Mouse (Mus musculus) forebrain, embryonic 16.5 days (tissue): Measurements from ENCODE around the gene Ldhb. TPM values are rescaled to one million over a fixed set of nuclear protein-coding genes. Genes with fewer than 3 reads are reported as not detected.
"Not testable (repeated sequence)": the region's sequence is repeated elsewhere in the genome, so short reads cannot be mapped to it uniquely, and the experiment has no call there.

ENCODE experiments used
- ATAC-seq: fragments of 200-750 bp; cut with Nextera tagmentation; 2 replicates; pipeline ENCODE4 v1.8.0; 2017; ENCODE audit warnings: mild to moderate bottlenecking, moderate library complexity
- H3K27ac ChIP-seq: fragments of 300-500 bp; sonication (generic); 2 replicates; pipeline ENCODE4 v1.5.1; 2014; ENCODE audit warnings: low read length, control low read depth
- H3K27me3 ChIP-seq: fragments of 300-500 bp; sonication (generic); replicated peaks from 2 replicates; pipeline ENCODE4 v1.6.1; 2014; ENCODE audit warnings: low read length; ENCODE audit not compliant: control insufficient read depth, insufficient read depth
- H3K36me3 ChIP-seq: fragments of 300-500 bp; sonication (generic); 2 replicates; pipeline ENCODE4 v1.6.1; 2014; ENCODE audit not compliant: control insufficient read depth, insufficient read depth
- H3K4me1 ChIP-seq: fragments of 300-500 bp; sonication (generic); replicated peaks from 2 replicates; pipeline ENCODE4 v1.6.1; 2014; ENCODE audit warnings: low read length; ENCODE audit not compliant: control insufficient read depth, insufficient read depth
- H3K4me2 ChIP-seq: fragments of 300-500 bp; sonication (generic); 2 replicates; pipeline ENCODE4 v1.6.1; 2014; ENCODE audit warnings: mild to moderate bottlenecking, low read length, control low read depth
- H3K4me3 ChIP-seq: fragments of 300-500 bp; sonication (generic); replicated peaks from 2 replicates; pipeline ENCODE4 v1.5.1; 2014; ENCODE audit warnings: mild to moderate bottlenecking, low read length, control low read depth
- H3K9ac ChIP-seq: fragments of 300-500 bp; sonication (generic); replicated peaks from 2 replicates; pipeline ENCODE4 v1.6.1; 2014; ENCODE audit warnings: low read depth, low read length, control low read depth
- H3K9me3 ChIP-seq: fragments of 300-500 bp; sonication (generic); 2 replicates; pipeline ENCODE4 v1.6.1; 2016; ENCODE audit warnings: low read length; ENCODE audit not compliant: control insufficient read depth
- WGBS: fragments of 180-500 bp; shearing (Covaris S2); extraction: QIAGEN DNeasy Blood & Tissue Kit; methylation state at CpG from one replicate; pipeline ENCODE4 v1.1.7; 2014; 5-methylcytosine and 5-hydroxymethylcytosine counted together
- polyA plus RNA-seq: library from polyadenylated mRNA; unstranded; fragments of >200 nt; fragmentation: Nextera tagmentation; extraction: Ambion mirVana; gene quantifications from 2 replicates; pipeline ENCODE4 v1.2.1, GENCODE M21; 2015

Ldhb gene
- polyA plus RNA-seq, 1 experiment from 2014 or later: 452 TPM

DNA sequence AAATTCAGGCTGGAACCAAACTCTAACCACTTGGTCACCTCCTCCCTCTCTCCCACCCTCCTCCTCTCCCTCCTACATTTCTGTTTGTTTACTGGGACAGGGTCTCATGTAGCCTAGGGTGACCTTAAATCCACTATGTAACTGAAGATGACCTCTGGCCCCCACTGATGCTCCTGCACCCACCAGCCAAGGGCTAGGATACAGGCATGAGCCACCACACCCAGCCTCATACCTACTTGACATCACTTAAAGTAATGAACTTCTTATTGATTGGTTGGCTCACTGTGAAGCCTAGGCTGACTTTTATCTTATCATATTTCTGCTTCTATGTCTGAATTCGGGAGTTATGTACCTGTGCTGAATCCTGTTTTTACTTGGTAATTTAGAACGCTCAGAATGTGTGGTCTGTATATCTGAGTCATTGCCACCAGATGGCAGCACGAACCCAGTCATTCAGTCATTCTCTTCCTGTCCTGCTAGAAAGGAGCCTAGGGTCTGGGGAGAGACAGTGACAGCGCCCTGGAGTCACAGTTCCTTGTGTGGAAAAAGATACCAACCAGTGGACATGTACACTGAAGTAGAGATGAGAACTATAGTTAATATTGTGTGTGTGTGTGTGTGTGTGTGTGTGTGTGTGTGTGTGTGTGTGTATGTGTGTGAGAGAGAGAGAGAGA, 17.0 kb upstream of the Ldhb start:
- no peak overlapping the region for H3K27ac ChIP-seq
- no peaks in the 10 kb centered on the region for H3K9me3 ChIP-seq
- no peak overlapping the region for H3K4me3 ChIP-seq
- H3K4me2 ChIP-seq: no peak overlapping the region
- H3K27me3 ChIP-seq: no peaks in the 10 kb centered on the region
- no peaks in the 10 kb centered on the region for H3K4me1 ChIP-seq
- ATAC-seq: peak; percentile 89
- 6% methylated on average over 4 of the region's 4 CpGs for WGBS
- H3K9ac ChIP-seq: no peak overlapping the region
- no peaks in the 10 kb centered on the region for H3K36me3 ChIP-seq

DNA sequence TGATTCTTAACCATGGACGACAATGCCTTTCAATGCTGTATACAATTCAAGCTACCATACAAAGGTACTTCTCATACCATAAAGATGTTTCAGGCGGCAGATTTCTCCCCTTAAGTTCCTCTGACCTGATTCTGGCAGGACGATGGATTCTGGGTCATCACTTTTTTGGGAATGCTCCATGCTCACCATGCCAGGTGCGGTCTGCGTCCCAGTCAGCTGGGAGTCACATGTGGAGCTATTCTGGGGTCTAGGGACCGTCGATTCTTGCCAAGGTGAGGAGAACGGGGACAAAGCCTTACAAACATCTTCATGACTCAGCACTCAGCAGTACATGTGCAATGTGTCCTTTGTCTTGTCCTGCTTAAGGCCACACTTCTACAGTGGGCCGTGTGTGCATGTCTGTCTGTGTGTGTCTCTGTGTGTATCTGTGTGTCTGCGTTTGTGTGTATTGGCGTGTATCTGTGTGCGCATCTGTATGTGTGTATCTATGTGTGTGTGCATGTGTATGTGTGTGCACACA, 13.9 kb upstream of the Ldhb start:
- ATAC-seq: no peak
- Histone ChIP-seq H3K4me2 (no peak overlapping the region), H3K27ac (no peak overlapping the region), H3K9ac (no peak overlapping the region), H3K36me3 (no peaks in the 10 kb centered on the region), H3K4me1 (no peaks in the 10 kb centered on the region), H3K27me3 (no peaks in the 10 kb centered on the region), H3K4me3 (no peak overlapping the region), H3K9me3 (no peaks in the 10 kb centered on the region)
- 85% methylated on average over 12 of the region's 12 CpGs for WGBS

DNA sequence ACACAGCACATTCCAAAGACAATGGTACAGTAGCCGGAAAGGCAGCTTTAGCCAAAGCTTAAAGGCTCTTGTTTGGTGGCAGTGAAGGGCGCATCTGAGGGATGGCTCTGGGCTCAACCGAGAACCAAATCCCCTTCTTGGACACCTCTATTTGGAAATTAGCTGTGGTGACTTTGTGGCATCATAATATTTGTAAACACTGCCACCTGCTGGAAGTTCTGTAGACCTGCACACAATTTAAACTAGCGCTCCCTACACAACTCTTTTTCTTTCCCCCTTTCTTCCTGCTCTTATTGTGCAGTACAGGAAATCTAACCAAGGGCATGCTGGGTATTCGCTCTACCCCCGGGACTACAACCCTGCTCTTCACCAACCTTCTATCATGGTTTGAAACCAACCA, 11.4 kb upstream of the Ldhb start:
- Histone ChIP-seq H3K36me3 (no peaks in the 10 kb centered on the region), H3K9me3 (no peaks in the 10 kb centered on the region), H3K27ac (no peak overlapping the region), H3K4me2 (no peak overlapping the region), H3K9ac (no peak overlapping the region), H3K4me1 (no peaks in the 10 kb centered on the region), H3K4me3 (no peak overlapping the region), H3K27me3 (no peaks in the 10 kb centered on the region)
- 10% methylated on average over 6 of the region's 6 CpGs for WGBS
- ATAC-seq: peak; percentile 82

DNA sequence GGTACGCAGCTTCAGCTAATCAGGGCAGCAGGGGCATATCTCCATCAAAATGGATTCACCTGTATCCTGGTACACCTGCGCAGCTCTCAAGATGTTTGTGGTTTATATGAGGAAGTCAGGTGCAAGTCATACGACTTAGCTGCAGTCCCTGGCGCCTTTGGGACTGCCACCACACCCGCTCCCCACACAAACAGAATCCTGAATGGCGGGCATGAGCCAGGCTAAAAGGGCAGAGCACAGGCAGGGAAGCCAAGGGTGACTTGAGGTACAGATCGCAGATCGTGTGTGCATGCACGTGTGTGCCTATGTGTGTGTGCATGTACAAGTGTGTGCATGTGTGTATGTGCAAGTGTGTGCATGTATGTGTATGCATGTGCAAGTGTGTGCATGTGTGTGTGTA, 7.6 kb upstream of the Ldhb start:
- H3K9me3 ChIP-seq, H3K9ac ChIP-seq, H3K4me3 ChIP-seq, H3K36me3 ChIP-seq, H3K4me2 ChIP-seq, H3K27ac ChIP-seq, H3K27me3 ChIP-seq, ATAC-seq, H3K4me1 ChIP-seq: not testable (repeated sequence)
- WGBS: 78% methylated on average over 8 of the region's 9 CpGs

DNA sequence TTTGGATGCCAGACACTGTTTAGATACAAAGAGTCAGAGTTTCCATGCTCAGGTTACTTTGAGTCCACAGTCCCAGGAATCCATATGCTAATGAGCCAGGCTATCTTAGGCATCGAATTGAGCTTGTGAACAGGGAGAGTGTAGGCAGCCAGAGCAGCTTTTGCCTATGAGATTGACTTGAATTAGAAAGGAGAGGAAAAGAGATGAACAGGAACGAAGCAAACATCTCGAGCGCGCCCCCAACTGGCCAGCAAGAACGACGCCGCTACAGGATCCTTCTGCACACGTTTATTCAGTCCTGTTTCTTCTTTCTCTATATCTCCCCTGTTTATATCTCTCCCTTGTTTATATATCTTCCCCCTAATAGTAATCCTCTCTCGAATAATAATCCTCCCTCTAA, 7.2 kb upstream of the Ldhb start:
- 0 out of 2 replicates have a peak, but pooled peaks have one; percentile 16 for ATAC-seq

DNA sequence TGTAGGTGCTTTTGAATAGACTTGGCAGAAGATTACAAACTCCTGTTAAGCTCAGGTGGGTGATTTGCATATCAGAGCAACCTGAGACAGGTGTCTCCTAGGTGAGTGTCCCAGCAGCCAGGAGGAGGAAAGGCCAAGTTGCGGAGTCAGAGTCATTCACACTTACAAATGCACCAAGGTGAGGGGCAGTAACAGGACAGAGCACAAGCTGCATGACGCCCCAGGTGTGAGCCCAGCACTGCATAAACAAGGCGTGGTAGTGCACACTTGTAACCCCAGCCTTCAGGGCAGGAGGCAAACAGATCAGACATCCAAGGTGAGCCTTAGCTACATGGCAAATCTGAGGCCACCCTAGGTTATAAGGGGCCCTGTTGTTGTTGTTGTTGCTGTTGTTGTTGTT, 5.1 kb upstream of the Ldhb start:
- no peak overlapping the region for H3K27ac ChIP-seq
- 60% methylated on average over 3 of the region's 3 CpGs for WGBS
- H3K36me3 ChIP-seq: no peaks in the 10 kb centered on the region
- no peaks in the 10 kb centered on the region for H3K27me3 ChIP-seq
- H3K4me3 ChIP-seq: no peak overlapping the region
- no peak for ATAC-seq
- H3K9me3 ChIP-seq: no peaks in the 10 kb centered on the region
- H3K4me2 ChIP-seq: no peak overlapping the region
- H3K9ac ChIP-seq: no peak overlapping the region
- peaks cover 6% of the 10 kb centered on the region for H3K4me1 ChIP-seq

More for the DNA sequence above, 7.2 kb upstream of the Ldhb start:
- Histone ChIP-seq H3K36me3 (no peaks in the 10 kb centered on the region), H3K9me3 (no peaks in the 10 kb centered on the region), H3K4me2 (no peak overlapping the region), H3K4me1 (no peaks in the 10 kb centered on the region), H3K4me3 (no peak overlapping the region), H3K27me3 (no peaks in the 10 kb centered on the region), H3K27ac (no peak overlapping the region), H3K9ac (no peak overlapping the region)
- 3% methylated on average over 10 of the region's 10 CpGs for WGBS

DNA sequence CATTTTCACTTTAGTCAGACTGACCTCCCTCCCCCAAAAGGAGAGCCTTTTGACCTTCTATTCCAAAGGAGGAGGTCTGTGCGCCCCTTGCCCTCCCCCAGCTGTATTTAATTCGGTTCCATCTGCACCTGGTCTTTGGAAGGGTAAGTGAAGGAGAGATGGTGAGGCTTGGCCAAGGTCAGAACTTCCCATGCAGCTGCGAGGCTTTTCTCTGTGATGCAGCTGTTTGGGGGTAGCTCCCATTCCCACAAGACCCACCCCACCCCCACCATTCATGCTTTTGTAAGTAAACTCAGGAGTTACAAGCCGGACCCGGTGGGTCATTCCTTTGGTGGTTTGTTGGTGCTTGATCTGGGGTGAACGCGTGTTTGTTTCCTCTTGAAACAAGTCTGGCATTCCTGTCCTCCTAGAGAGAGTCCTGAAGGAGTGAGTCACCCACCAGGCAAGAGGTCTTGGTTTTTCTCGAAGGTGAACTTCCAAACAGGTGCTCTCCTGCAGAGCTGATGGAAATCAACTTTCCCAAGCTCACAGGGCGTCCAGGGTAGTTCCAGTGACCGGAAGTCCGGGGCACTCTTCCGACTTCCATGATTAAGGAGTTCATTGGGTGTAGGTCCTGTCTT, 3.9 kb upstream of the Ldhb start:
- 29% methylated on average over 12 of the region's 12 CpGs for WGBS
- Histone ChIP-seq H3K27me3 (no peaks in the 10 kb centered on the region), H3K9me3 (no peaks in the 10 kb centered on the region), H3K9ac (no peak overlapping the region), H3K4me2 (no peak overlapping the region), H3K4me1 (peaks cover 8% of the 10 kb centered on the region), H3K4me3 (no peak overlapping the region), H3K27ac (no peak overlapping the region), H3K36me3 (no peaks in the 10 kb centered on the region)
- ATAC-seq: no peak

DNA sequence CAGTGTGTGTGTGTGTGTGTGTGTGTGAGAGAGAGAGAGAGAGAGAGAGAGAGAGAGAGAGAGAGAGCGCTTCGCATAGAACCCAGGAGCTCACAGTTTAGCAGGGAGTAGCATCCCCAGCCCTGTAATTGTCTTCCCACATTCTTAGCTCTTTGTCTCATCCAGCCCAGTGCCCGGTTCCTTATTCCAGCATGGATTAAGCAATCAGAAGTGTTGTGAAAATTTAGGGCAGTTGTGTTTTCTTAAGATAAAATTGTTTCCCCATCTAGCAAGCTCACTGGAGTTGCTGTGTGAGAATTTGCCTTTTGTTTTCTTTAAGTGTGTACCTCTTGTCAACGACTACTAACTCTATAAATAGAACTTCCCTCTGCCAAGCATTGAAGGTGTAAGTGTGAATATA, 906 bp upstream of the Ldhb start:
- Histone ChIP-seq H3K27ac (no peak overlapping the region), H3K27me3 (no peaks in the 10 kb centered on the region), H3K4me1 (peaks cover 21% of the 10 kb centered on the region), H3K9me3 (no peaks in the 10 kb centered on the region), H3K4me3 (no peak overlapping the region), H3K9ac (no peak overlapping the region), H3K4me2 (no peak overlapping the region), H3K36me3 (no peaks in the 10 kb centered on the region)
- WGBS: 23% methylated on average over 4 of the region's 4 CpGs
- no peak for ATAC-seq

DNA sequence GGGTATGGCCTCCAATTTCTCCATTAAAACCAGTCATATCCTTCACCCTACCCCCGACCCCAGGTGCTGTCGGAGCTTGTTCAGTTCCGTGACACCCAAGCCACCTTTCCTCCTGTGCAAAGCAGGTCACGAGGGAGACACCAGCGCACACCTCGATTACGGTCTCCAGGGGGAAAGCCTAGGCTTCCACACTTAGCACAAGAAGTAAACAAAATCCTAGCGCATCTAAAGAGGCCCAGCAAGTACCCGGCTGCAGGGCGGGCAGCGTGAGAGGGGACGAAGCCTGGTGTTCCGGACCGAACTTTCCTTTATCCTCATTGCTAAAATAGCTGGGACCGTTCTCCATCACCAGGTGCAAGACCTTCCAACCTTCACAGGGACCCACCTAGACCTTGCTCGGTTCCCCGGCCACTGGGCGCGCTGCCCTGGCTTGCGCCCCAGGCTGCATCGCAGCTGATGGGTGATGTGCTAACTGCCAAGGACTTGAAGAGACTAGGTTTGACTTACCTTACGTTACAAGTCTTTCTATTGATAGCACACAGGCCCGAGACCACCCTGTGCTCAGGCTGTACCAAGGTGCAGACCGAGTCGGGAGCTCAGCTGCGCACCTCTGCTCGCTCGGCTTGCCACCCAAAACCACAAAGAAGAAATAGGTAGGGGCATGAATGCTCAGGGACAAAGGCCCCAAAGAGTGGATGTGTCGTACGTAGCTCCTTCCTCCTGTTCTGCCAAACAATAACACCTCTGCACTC, 548 bp downstream of the Ldhb start:
- H3K36me3 ChIP-seq: no peaks in the 10 kb centered on the region
- under 1% methylated on average over 30 of the region's 30 CpGs for WGBS
- H3K27me3 ChIP-seq: no peaks in the 10 kb centered on the region
- H3K9me3 ChIP-seq: no peaks in the 10 kb centered on the region
- ATAC-seq: peak; percentile 68
- H3K27ac ChIP-seq: peak overlapping the region; percentile 65
- peak overlapping the region; percentile 77 for H3K4me2 ChIP-seq
- H3K4me3 ChIP-seq: peak overlapping the region; percentile 80
- H3K4me1 ChIP-seq: peaks cover 21% of the 10 kb centered on the region
- H3K9ac ChIP-seq: peak overlapping the region; percentile 79
